Comparison of ENCODE assay signal across 19 mouse cellular contexts in the genomic region with DNA sequence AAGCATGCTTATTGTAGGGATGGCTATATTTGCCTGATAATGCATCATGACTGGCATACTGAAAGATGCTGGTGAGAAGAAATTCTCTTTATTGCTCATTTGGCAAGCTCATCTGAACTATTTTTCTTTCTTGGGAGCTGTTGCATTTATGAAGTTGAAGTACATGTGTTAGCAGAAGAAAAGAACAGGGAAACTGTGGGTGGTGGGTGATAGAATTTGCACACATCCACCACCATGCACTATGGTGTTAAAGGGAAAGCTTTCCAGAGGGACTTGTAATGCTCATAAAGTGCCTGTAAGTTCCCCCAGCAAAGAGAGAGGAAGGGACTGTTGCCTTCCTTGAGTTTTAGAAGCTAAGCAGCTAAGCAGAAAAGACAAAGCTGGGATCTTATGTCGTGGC.
DNase-seq lines count a peak whose midpoint lies in the region.
"Had no signal": no experiment of that assay in that cellular context is flagged by ENCODE, and none has a peak within 500 bp of the region (broad histone marks: within the 10 kb centered on the region; RNA-seq: fewer than 3 reads in every experiment).

No protein-coding gene starts in this region.

- intact Hi-C loops in left cerebral cortex, postnatal 14 days (cut with DNase I) = no loop called here
- intact Hi-C loops in left cerebral cortex, postnatal 4 days (cut with DNase I) = no loop called here

- peak; percentile 22 to 36 for DNase-seq in frontal cortex, adult 2 months (ENCODE audit: extremely low spot score in 1 of 2, low spot score in 1 of 2)
- DNase-seq in frontal cortex, postnatal 25 days (ENCODE audit: low spot score in 2 of 2) = no peak
- peak; percentile 2 to 9 for DNase-seq in left cerebral cortex, postnatal 14 days (ENCODE audit: low spot score in 2 of 2)
- DNase-seq in left cerebral cortex, postnatal 4 days = no peak
- DNase-seq in right cerebral cortex, postnatal 25 days = peak; percentile 4
- DNase-seq in right cerebral cortex, postnatal 14 days = no peak
- DNase-seq in urinary bladder, adult 18-20 months (ENCODE audit: low spot score in 2 of 2) = no peak
- DNase-seq: adrenal gland, postnatal 10 days; adrenal gland, postnatal 36 days; B cell, adult 2 months; cerebellum, adult 11 months; cerebellum, adult 2 months; cerebellum, adult 9-11 months; cerebellum, postnatal 25 days; forebrain, postnatal 0 days; gastrocnemius, postnatal 25 days; heart, adult 18-20 months; heart, postnatal 10 days; heart, postnatal 36 days had no signal

Comparison
In these comparisons a context has a peak if more than half of its experiments do, and no peak if none do; other contexts are left out.
1. DNase-seq: peak in frontal cortex, adult 2 months (2 of 2), left cerebral cortex, postnatal 14 days (2 of 2) and right cerebral cortex, postnatal 25 days (single experiment); none in frontal cortex, postnatal 25 days (0 of 2), left cerebral cortex, postnatal 4 days (single experiment), right cerebral cortex, postnatal 14 days (single experiment) and urinary bladder, adult 18-20 months (0 of 2).